Mouse (Mus musculus) brain, adult 2 months (tissue): Measurements from ENCODE around the gene Ehd1.

Experiments
- DNase-seq: peaks from one replicate; pipeline ENCODE4 v3.0.0; 2011; ENCODE audit warnings: low read depth, low spot score

Ehd1 gene

GRCm38 (mm10) chr19:6349215-6349983, 72.9 kb downstream of the Ehd1 start:
- DNase-seq: no peak
